Mouse (Mus musculus) heart, postnatal 0 days (tissue): ENCODE data around the gene Arl2bp.

Experiments used
- CTCF ChIP-seq: IDR thresholded peaks from 2 replicates; pipeline ENCODE4 v1.5.1; 2016; ENCODE audit warnings: antibody characterized with exemption, control low read depth, low read depth
- EP300 ChIP-seq: IDR thresholded peaks from 2 replicates; pipeline ENCODE4 v1.6.1; 2016; ENCODE audit warnings: antibody characterized with exemption, low read depth

GRCm38 (mm10) chr8:94646165-94646564 lies 20.2 kb upstream of the Arl2bp start:
- TF ChIP-seq CTCF (no peak), EP300 (no peak)
